Mouse (Mus musculus): Measurements from ENCODE around the gene Cep112. TPM values are rescaled to one million over a fixed set of nuclear protein-coding genes. Genes with fewer than 3 reads are reported as not detected.

The Cep112 gene
- polyA plus RNA-seq, 1 experiment from 2014 or later: 9.7 TPM

DNA sequence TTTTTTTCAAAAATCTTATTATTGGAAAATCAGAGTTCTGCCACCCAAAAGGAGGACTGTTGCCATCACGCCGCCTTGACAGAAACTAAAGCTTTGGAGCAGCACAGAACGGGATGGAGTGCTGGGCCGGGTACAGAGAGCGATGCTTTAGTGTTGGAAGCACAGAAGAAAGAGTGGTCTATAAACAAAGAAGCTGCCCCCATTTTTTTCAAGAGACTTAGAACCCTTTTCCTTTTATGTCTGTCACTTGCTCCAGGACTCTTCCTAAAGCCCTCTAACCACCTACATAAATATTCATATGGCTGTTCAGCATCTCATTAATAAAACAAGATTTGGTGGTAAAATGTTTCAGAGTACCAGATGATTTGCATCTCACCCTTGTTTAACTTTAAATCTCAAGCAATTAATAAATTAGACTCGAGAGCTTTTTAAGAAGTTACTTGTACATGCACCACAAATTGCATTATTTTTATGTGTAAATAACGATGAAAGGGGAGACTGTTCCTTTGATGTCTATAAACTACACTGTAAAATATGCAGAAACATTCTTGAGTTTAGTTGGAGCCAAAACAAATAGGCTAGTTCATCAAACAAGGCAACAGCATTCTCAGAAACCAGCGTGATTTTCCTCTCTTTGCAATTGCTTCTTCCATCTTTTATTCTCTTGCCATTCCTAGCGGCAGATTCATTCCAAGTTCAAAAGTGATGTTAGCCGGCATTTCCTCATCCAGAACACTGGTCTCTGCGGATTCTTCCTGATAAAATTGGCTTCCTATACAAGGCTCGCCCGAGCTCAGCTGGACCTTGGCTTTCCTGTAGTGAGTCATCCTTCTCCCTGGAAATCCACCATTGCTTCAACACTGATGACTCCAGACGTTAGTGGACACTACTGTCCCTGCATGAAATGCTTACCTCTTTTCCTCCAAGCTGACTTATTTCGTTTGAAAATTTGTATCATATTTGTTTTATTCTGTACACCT is 355.6 kb downstream of the Cep112 start:
- no peaks in the 10 kb centered on the region for H3K4me1 ChIP-seq (ENCODE audit: control insufficient read depth, insufficient read depth, low read length)
- 66% methylated on average over 15 of the region's 15 CpGs for WGBS

DNA sequence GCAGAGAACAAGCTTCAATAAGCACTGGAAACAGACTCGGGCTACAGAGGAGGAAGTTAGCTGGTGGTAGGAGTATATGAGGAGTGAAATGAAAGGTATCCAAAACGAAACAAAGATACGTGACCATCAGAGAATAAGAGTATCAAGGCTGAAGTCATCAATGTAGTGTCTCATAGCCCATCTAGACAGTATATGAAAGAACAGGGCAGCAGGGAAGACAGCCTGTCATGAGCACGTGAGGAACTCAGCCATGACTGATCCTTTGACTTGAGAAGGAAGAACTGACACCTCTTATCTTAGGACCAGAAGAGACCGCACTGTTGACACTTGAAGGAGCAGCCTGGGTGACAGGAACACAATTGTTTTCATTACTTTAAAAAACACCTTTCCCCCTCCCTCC is 373.4 kb downstream of the Cep112 start:
- WGBS: 85% methylated on average over 5 of the region's 5 CpGs
- Histone ChIP-seq H3K9me3 (ENCODE audit: control insufficient read depth, low read length) (no peaks in the 10 kb centered on the region), H3K9ac (replicated peaks; ENCODE audit: low read depth, low read length) (no peak overlapping the region), H3K4me2 (ENCODE audit: low read depth, low read length) (no peak overlapping the region), H3K36me3 (ENCODE audit: control insufficient read depth, insufficient read depth, low read length) (no peaks in the 10 kb centered on the region), H3K27me3 (ENCODE audit: control insufficient read depth, insufficient read depth, low read length) (no peaks in the 10 kb centered on the region), H3K4me3 (ENCODE audit: low read depth, low read length) (no peak overlapping the region), H3K4me1 (ENCODE audit: control insufficient read depth, insufficient read depth, low read length) (no peaks in the 10 kb centered on the region), H3K27ac (ENCODE audit: low read depth, low read length) (no peak overlapping the region)
- ATAC-seq (ENCODE audit: low read depth): no peak

More for the DNA sequence above, 355.6 kb downstream of the Cep112 start:
- Histone ChIP-seq H3K4me3 (ENCODE audit: low read depth, low read length) (no peak overlapping the region), H3K27ac (ENCODE audit: low read depth, low read length) (no peak overlapping the region), H3K9me3 (ENCODE audit: control insufficient read depth, low read length) (no peaks in the 10 kb centered on the region), H3K36me3 (ENCODE audit: control insufficient read depth, insufficient read depth, low read length) (no peaks in the 10 kb centered on the region), H3K27me3 (ENCODE audit: control insufficient read depth, insufficient read depth, low read length) (no peaks in the 10 kb centered on the region), H3K9ac (replicated peaks; ENCODE audit: low read depth, low read length) (no peak overlapping the region), H3K4me2 (ENCODE audit: low read depth, low read length) (no peak overlapping the region)
- ATAC-seq (ENCODE audit: low read depth): no peak

DNA sequence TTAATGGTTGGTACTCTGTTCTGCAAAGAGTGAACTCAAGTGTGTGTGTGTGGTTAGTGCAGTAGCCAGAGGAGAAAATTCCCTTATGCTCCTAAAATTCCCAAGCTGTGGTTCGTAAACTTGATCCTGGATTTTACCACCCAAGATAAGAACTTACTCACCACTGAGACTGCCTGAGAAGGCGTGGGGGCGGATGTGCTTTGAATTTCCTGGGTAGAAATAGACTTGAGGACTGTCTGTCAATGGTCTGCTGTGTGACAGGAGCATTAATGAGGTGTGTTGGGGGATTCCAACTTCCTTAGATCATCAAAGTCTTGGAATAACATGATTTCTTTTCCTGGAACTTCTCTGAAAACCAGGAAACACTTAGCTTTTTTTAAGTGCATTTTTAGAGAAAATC is 374.7 kb downstream of the Cep112 start:
- no peak for ATAC-seq (ENCODE audit: low read depth)
- Histone ChIP-seq H3K36me3 (ENCODE audit: control insufficient read depth, insufficient read depth, low read length) (no peaks in the 10 kb centered on the region), H3K27me3 (ENCODE audit: control insufficient read depth, insufficient read depth, low read length) (no peaks in the 10 kb centered on the region), H3K27ac (ENCODE audit: low read depth, low read length) (no peak overlapping the region), H3K4me1 (ENCODE audit: control insufficient read depth, insufficient read depth, low read length) (no peaks in the 10 kb centered on the region), H3K9me3 (ENCODE audit: control insufficient read depth, low read length) (no peaks in the 10 kb centered on the region), H3K4me3 (ENCODE audit: low read depth, low read length) (no peak overlapping the region), H3K4me2 (ENCODE audit: low read depth, low read length) (no peak overlapping the region), H3K9ac (replicated peaks; ENCODE audit: low read depth, low read length) (no peak overlapping the region)
- WGBS: 85% methylated on average over 3 of the region's 3 CpGs

DNA sequence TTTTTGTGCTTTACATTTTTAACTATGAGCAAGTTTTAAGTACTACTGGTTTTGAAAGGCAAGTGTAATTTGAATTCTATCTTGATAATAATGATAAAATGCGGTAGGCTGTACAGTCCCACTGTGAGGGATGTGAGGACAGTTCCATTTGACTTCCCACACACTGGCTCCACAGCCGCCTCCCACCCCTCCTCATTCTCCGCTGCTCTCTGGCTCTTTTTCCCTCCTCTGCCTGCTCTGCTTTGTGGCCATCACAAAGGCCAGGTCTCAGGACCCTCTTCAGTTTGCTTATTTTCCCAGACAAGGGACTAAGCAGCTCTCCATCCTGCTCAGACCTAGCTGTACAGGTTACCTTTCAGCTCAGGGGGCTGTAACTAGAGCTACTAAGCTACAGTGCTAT is 379.0 kb downstream of the Cep112 start:
- no peaks in the 10 kb centered on the region for H3K36me3 ChIP-seq (ENCODE audit: control insufficient read depth, insufficient read depth, low read length)
- H3K9ac ChIP-seq (replicated peaks; ENCODE audit: low read depth, low read length): no peak overlapping the region
- H3K4me3 ChIP-seq (ENCODE audit: low read depth, low read length): no peak overlapping the region
- H3K27me3 ChIP-seq (ENCODE audit: control insufficient read depth, insufficient read depth, low read length): no peaks in the 10 kb centered on the region
- H3K4me1 ChIP-seq (ENCODE audit: control insufficient read depth, insufficient read depth, low read length): no peaks in the 10 kb centered on the region
- H3K27ac ChIP-seq (ENCODE audit: low read depth, low read length): no peak overlapping the region
- 68% methylated on average over 3 of the region's 3 CpGs for WGBS
- H3K9me3 ChIP-seq (ENCODE audit: control insufficient read depth, low read length): no peaks in the 10 kb centered on the region
- no peak overlapping the region for H3K4me2 ChIP-seq (ENCODE audit: low read depth, low read length)
- ATAC-seq (ENCODE audit: low read depth): no peak

DNA sequence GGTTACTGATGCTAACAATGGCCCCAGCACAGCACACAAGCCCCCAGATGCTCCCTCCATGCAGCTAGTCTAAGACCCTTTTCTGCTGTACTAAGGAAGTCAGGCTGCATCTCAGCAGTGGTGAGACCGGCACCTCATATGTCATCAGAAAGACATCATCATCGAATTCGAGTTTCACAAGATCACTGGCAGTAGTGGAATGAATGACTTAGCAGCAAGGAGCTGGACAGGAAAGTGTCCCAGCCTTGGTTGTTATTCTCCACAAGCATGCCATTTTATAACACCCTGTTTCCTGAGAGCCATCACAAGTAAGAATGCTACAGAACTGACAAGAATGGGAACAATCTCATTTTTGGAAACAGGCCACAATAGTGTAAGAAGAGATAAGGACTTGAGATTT is 381.0 kb downstream of the Cep112 start:
- Histone ChIP-seq H3K9ac (replicated peaks; ENCODE audit: low read depth, low read length) (no peak overlapping the region), H3K4me3 (ENCODE audit: low read depth, low read length) (no peak overlapping the region), H3K36me3 (ENCODE audit: control insufficient read depth, insufficient read depth, low read length) (no peaks in the 10 kb centered on the region), H3K9me3 (ENCODE audit: control insufficient read depth, low read length) (no peaks in the 10 kb centered on the region), H3K4me1 (ENCODE audit: control insufficient read depth, insufficient read depth, low read length) (no peaks in the 10 kb centered on the region), H3K4me2 (ENCODE audit: low read depth, low read length) (no peak overlapping the region), H3K27me3 (ENCODE audit: control insufficient read depth, insufficient read depth, low read length) (no peaks in the 10 kb centered on the region), H3K27ac (ENCODE audit: low read depth, low read length) (no peak overlapping the region)
- no peak for ATAC-seq (ENCODE audit: low read depth)
- whole genome bisulfite sequencing: 87% methylated on average over 3 of the region's 3 CpGs

DNA sequence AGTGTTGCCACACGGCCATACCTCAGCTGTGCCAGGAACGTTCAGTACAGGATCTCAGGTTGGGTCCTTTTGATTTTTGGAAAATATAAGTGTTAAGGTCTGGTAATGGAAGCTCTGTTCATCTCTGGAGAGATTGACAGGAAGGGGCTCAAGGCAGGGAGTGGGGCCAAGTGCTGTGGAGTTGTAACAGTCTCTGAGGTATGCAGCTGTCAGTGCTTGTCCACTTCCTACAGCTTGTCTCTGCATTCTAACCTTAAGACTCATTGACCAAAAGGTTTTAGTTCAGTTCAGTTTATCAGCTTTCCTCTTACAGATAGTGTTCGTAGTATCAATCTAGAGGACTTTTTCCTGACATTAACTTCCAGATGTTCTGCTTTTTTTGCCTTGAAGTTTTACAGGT is 384.6 kb downstream of the Cep112 start:
- Histone ChIP-seq H3K9me3 (ENCODE audit: control insufficient read depth, low read length) (no peaks in the 10 kb centered on the region), H3K9ac (replicated peaks; ENCODE audit: low read depth, low read length) (no peak overlapping the region), H3K4me3 (ENCODE audit: low read depth, low read length) (no peak overlapping the region), H3K27me3 (ENCODE audit: control insufficient read depth, insufficient read depth, low read length) (no peaks in the 10 kb centered on the region), H3K36me3 (ENCODE audit: control insufficient read depth, insufficient read depth, low read length) (no peaks in the 10 kb centered on the region), H3K4me2 (ENCODE audit: low read depth, low read length) (no peak overlapping the region), H3K27ac (ENCODE audit: low read depth, low read length) (no peak overlapping the region), H3K4me1 (ENCODE audit: control insufficient read depth, insufficient read depth, low read length) (no peaks in the 10 kb centered on the region)
- WGBS: 90% methylated on average over 3 of the region's 3 CpGs
- no peak for ATAC-seq (ENCODE audit: low read depth)

DNA sequence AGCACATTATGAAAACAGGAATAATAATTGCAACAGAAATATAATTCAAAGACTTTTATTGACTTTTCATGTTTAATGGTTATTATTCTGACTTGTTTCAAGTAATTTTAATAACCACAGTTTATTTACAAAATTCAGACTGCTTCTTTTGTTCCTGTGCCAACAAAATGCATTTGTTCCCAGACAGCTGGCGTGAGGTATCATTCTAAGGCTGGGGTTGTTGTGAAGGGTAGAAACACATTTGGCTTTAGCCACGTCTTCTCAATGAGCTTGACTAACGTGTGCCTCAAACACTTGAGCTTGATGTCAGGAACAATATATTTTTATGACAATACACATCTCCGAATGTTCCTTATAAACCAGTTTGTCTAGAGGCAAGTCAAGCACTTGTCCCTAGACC is 396.8 kb downstream of the Cep112 start:
- Histone ChIP-seq H3K36me3 (ENCODE audit: control insufficient read depth, insufficient read depth, low read length) (no peaks in the 10 kb centered on the region), H3K27ac (ENCODE audit: low read depth, low read length) (no peak overlapping the region), H3K9me3 (ENCODE audit: control insufficient read depth, low read length) (no peaks in the 10 kb centered on the region), H3K4me3 (ENCODE audit: low read depth, low read length) (no peak overlapping the region), H3K9ac (replicated peaks; ENCODE audit: low read depth, low read length) (no peak overlapping the region), H3K4me2 (ENCODE audit: low read depth, low read length) (no peak overlapping the region), H3K27me3 (ENCODE audit: control insufficient read depth, insufficient read depth, low read length) (no peaks in the 10 kb centered on the region), H3K4me1 (ENCODE audit: control insufficient read depth, insufficient read depth, low read length) (no peaks in the 10 kb centered on the region)
- ATAC-seq (ENCODE audit: low read depth): no peak
- 44% methylated on average over 4 of the region's 4 CpGs for WGBS

DNA sequence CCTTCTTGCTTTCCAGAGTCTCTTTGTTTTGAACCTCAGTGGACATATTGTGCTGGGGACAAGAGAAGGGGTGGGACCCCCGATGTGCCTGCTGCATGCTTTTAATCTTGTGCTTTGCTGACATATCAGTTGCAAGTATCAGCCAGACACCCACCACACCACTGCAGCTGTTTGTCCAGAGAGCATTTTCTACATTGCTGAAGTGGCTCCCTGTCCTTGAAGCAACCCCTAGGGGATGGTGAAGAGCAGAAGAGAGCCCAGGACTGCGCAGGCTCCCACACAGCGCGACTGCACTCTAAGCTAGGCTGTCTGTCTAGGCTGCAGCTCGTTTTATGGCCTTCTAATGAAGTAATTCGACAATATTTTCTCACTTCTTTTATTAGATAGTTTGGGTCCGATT is 397.3 kb downstream of the Cep112 start:
- WGBS: 62% methylated on average over 7 of the region's 7 CpGs
- Histone ChIP-seq H3K36me3 (ENCODE audit: control insufficient read depth, insufficient read depth, low read length) (no peaks in the 10 kb centered on the region), H3K27ac (ENCODE audit: low read depth, low read length) (no peak overlapping the region), H3K4me2 (ENCODE audit: low read depth, low read length) (no peak overlapping the region), H3K9me3 (ENCODE audit: control insufficient read depth, low read length) (no peaks in the 10 kb centered on the region), H3K27me3 (ENCODE audit: control insufficient read depth, insufficient read depth, low read length) (no peaks in the 10 kb centered on the region), H3K9ac (replicated peaks; ENCODE audit: low read depth, low read length) (no peak overlapping the region), H3K4me3 (ENCODE audit: low read depth, low read length) (no peak overlapping the region), H3K4me1 (ENCODE audit: control insufficient read depth, insufficient read depth, low read length) (no peaks in the 10 kb centered on the region)
- no peak for ATAC-seq (ENCODE audit: low read depth)

DNA sequence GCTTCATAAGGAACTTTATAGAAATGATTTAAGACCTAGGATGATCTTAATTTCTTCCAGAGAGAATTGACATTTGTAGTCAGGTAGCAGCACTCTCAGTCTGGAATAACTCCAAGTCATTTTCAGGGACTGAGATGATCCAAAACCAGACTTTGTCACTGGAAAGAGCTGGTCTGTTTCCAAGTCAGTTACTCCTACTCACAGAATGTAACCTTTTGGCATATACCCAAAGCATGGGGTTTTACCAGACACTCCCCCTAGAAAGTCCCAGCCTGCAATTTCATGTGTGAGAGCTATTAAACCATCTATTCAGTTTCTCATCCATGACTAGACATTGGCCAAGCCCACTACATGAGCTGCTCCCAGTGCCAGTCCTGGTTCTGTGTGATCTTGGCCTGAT is 402.3 kb downstream of the Cep112 start:
- Histone ChIP-seq H3K4me3 (ENCODE audit: low read depth, low read length) (no peak overlapping the region), H3K4me1 (ENCODE audit: control insufficient read depth, insufficient read depth, low read length) (no peaks in the 10 kb centered on the region), H3K27me3 (ENCODE audit: control insufficient read depth, insufficient read depth, low read length) (no peaks in the 10 kb centered on the region), H3K9ac (replicated peaks; ENCODE audit: low read depth, low read length) (no peak overlapping the region), H3K36me3 (ENCODE audit: control insufficient read depth, insufficient read depth, low read length) (no peaks in the 10 kb centered on the region), H3K27ac (ENCODE audit: low read depth, low read length) (no peak overlapping the region), H3K9me3 (ENCODE audit: control insufficient read depth, low read length) (no peaks in the 10 kb centered on the region), H3K4me2 (ENCODE audit: low read depth, low read length) (no peak overlapping the region)
- no peak for ATAC-seq (ENCODE audit: low read depth)
